Mouse (Mus musculus): ENCODE data around the gene Polg2. TPM values are rescaled to one million over a fixed set of nuclear protein-coding genes. Genes with fewer than 3 reads are reported as not detected.
"Not testable (repeated sequence)": the region's sequence is repeated elsewhere in the genome, so short reads cannot be mapped to it uniquely, and the experiment has no call there.

Gene Polg2
- total and polyA plus RNA-seq, 3 experiments: 2.7 to 4.2 (median 3.7) TPM

GRCm38 (mm10) chr11:106744949-106745348, 34.4 kb downstream of the Polg2 start:
- no peaks in the 10 kb centered on the region for H3K27me3 ChIP-seq (ENCODE audit: control insufficient read depth, insufficient read depth, low read length)
- H3K4me3 ChIP-seq: no peak overlapping the region
- WGBS: 91% methylated on average over 5 of the region's 5 CpGs
- DNase-seq: no peak
- TF ChIP-seq POLR2A (IDR thresholded peaks at IDR 0.05; ENCODE audit: insufficient read depth, low read depth, low read length): no peak
- TF ChIP-seq EP300 (IDR thresholded peaks at IDR 0.05; ENCODE audit: insufficient read depth, low read depth, low read length): no peak
- TF ChIP-seq CTCF (IDR thresholded peaks at IDR 0.05): peak; percentile 51
- no peaks in the 10 kb centered on the region for H3K79me2 ChIP-seq (replicated peaks; ENCODE audit: control insufficient read depth, insufficient read depth, low read length)
- no peak overlapping the region for H3K9ac ChIP-seq (ENCODE audit: low read depth, low read length)
- peaks cover 1% of the 10 kb centered on the region; the same call in 1 of the 2 replicates for H3K4me1 ChIP-seq (ENCODE audit: control insufficient read depth, insufficient read depth, low read length)
- intact Hi-C loops (cut with DNase I): loop anchor here (5.0 kb wide), 1 partner anchor 233 kb away; no protein-coding TSS in a partner anchor
- no peak overlapping the region for H3K27ac ChIP-seq
- no peaks in the 10 kb centered on the region for H3K36me3 ChIP-seq (ENCODE audit: control insufficient read depth, insufficient read depth, low read length)

GRCm38 (mm10) chr11:106742388-106742841, 36.9 kb downstream of the Polg2 start:
- no peak overlapping the region for H3K9ac ChIP-seq (ENCODE audit: low read depth, low read length)
- no peak overlapping the region for H3K27ac ChIP-seq
- no peak for DNase-seq
- TF ChIP-seq CTCF (IDR thresholded peaks at IDR 0.05) (peak; percentile 79), EP300 (IDR thresholded peaks at IDR 0.05; ENCODE audit: insufficient read depth, low read depth, low read length) (no peak), POLR2A (IDR thresholded peaks at IDR 0.05; ENCODE audit: insufficient read depth, low read depth, low read length) (no peak)
- 20% methylated on average over 6 of the region's 6 CpGs for WGBS
- H3K79me2 ChIP-seq (replicated peaks; ENCODE audit: control insufficient read depth, insufficient read depth, low read length): no peaks in the 10 kb centered on the region
- no peak overlapping the region for H3K4me3 ChIP-seq
- H3K4me1 ChIP-seq (ENCODE audit: control insufficient read depth, insufficient read depth, low read length): peaks cover 10% of the 10 kb centered on the region
- no peaks in the 10 kb centered on the region for H3K27me3 ChIP-seq (ENCODE audit: control insufficient read depth, insufficient read depth, low read length)
- no peaks in the 10 kb centered on the region; the same call in 1 of the 2 replicates for H3K36me3 ChIP-seq (ENCODE audit: control insufficient read depth, insufficient read depth, low read length)
- intact Hi-C loops (cut with DNase I): loop anchor here (1.0 to 5.0 kb wide), 3 partner anchors 94 to 324 kb away; no protein-coding TSS in a partner anchor

GRCm38 (mm10) chr11:106741826-106742225, 37.5 kb downstream of the Polg2 start:
- WGBS: 93% methylated on average over 3 of the region's 3 CpGs
- Histone ChIP-seq H3K79me2 (replicated peaks; ENCODE audit: control insufficient read depth, insufficient read depth, low read length) (no peaks in the 10 kb centered on the region), H3K36me3 (ENCODE audit: control insufficient read depth, insufficient read depth, low read length) (no peaks in the 10 kb centered on the region; the same call in 1 of the 2 replicates), H3K9ac (ENCODE audit: low read depth, low read length) (no peak overlapping the region), H3K4me3 (no peak overlapping the region), H3K27ac (no peak overlapping the region), H3K4me1 (ENCODE audit: control insufficient read depth, insufficient read depth, low read length) (peaks cover 11% of the 10 kb centered on the region), H3K27me3 (ENCODE audit: control insufficient read depth, insufficient read depth, low read length) (no peaks in the 10 kb centered on the region)
- TF ChIP-seq POLR2A (IDR thresholded peaks at IDR 0.05; ENCODE audit: insufficient read depth, low read depth, low read length): no peak
- TF ChIP-seq EP300 (IDR thresholded peaks at IDR 0.05; ENCODE audit: insufficient read depth, low read depth, low read length): no peak
- TF ChIP-seq CTCF (IDR thresholded peaks at IDR 0.05): no peak
- intact Hi-C loops (cut with DNase I): loop anchor here (1.0 to 5.0 kb wide), 3 partner anchors 94 to 323 kb away; no protein-coding TSS in a partner anchor
- no peak for DNase-seq

- no peak overlapping the region for H3K27ac ChIP-seq
- DNase-seq: no peak
- no peak overlapping the region for H3K4me3 ChIP-seq
- TF ChIP-seq CTCF (IDR thresholded peaks at IDR 0.05): no peak
- TF ChIP-seq POLR2A (IDR thresholded peaks at IDR 0.05; ENCODE audit: insufficient read depth, low read depth, low read length): no peak
- no peak for TF ChIP-seq EP300 (IDR thresholded peaks at IDR 0.05; ENCODE audit: insufficient read depth, low read depth, low read length)
- peaks cover 14% of the 10 kb centered on the region for H3K4me1 ChIP-seq (ENCODE audit: control insufficient read depth, insufficient read depth, low read length)
- intact Hi-C loops (cut with DNase I): loop anchor here (5.0 kb wide), 1 partner anchor 229 kb away; no protein-coding TSS in a partner anchor
- H3K79me2 ChIP-seq (replicated peaks; ENCODE audit: control insufficient read depth, insufficient read depth, low read length): no peaks in the 10 kb centered on the region
- no peaks in the 10 kb centered on the region; the same call in 1 of the 2 replicates for H3K36me3 ChIP-seq (ENCODE audit: control insufficient read depth, insufficient read depth, low read length)
- no peaks in the 10 kb centered on the region for H3K27me3 ChIP-seq (ENCODE audit: control insufficient read depth, insufficient read depth, low read length)
- WGBS: 83% methylated on average over 6 of the region's 6 CpGs
- H3K9ac ChIP-seq (ENCODE audit: low read depth, low read length): no peak overlapping the region
These were observed 38.1 kb downstream of the Polg2 start for GRCm38 (mm10) chr11:106741232-106741631.

- H3K4me1 ChIP-seq (ENCODE audit: control insufficient read depth, insufficient read depth, low read length): peaks cover 15% of the 10 kb centered on the region
- not testable (repeated sequence) for H3K79me2 ChIP-seq (replicated peaks; ENCODE audit: control insufficient read depth, insufficient read depth, low read length); H3K27ac ChIP-seq; H3K4me3 ChIP-seq; H3K36me3 ChIP-seq (ENCODE audit: control insufficient read depth, insufficient read depth, low read length); H3K27me3 ChIP-seq (ENCODE audit: control insufficient read depth, insufficient read depth, low read length); H3K9ac ChIP-seq (ENCODE audit: low read depth, low read length); DNase-seq
- 91% methylated on average over 6 of the region's 8 CpGs for WGBS
- intact Hi-C loops (cut with DNase I): loop anchor here (5.0 kb wide), 1 partner anchor 228 kb away; no protein-coding TSS in a partner anchor
These were observed 38.6 kb downstream of the Polg2 start for GRCm38 (mm10) chr11:106740724-106741123.

GRCm38 (mm10) chr11:106739116-106739515, 40.2 kb downstream of the Polg2 start:
- Histone ChIP-seq H3K4me1 (ENCODE audit: control insufficient read depth, insufficient read depth, low read length) (peaks cover 15% of the 10 kb centered on the region), H3K4me3 (no peak overlapping the region), H3K36me3 (ENCODE audit: control insufficient read depth, insufficient read depth, low read length) (no peaks in the 10 kb centered on the region; the same call in 1 of the 2 replicates), H3K27ac (peak overlapping the region; percentile 33; the same call in 1 of the 2 replicates), H3K27me3 (ENCODE audit: control insufficient read depth, insufficient read depth, low read length) (no peaks in the 10 kb centered on the region), H3K9ac (ENCODE audit: low read depth, low read length) (no peak overlapping the region), H3K79me2 (replicated peaks; ENCODE audit: control insufficient read depth, insufficient read depth, low read length) (no peaks in the 10 kb centered on the region)
- intact Hi-C loops (cut with DNase I): no loop called here
- WGBS: 82% methylated on average over 2 of the region's 2 CpGs
- no peak for TF ChIP-seq POLR2A (IDR thresholded peaks at IDR 0.05; ENCODE audit: insufficient read depth, low read depth, low read length)
- no peak for TF ChIP-seq CTCF (IDR thresholded peaks at IDR 0.05)
- no peak for TF ChIP-seq EP300 (IDR thresholded peaks at IDR 0.05; ENCODE audit: insufficient read depth, low read depth, low read length)
- DNase-seq: no peak

All from heart, adult 2 months (tissue).